Mouse (Mus musculus) gastrocnemius, postnatal 4 days (tissue): ENCODE results near the gene Reep1. TPM values are rescaled to one million over a fixed set of nuclear protein-coding genes. Genes with fewer than 3 reads are reported as not detected.
A peak's percentile ranks its signal among the peaks of the same experiment; 100 is the strongest.

Experiments
- DNase-seq, 2 experiments: peaks; one replicate each; pipeline ENCODE4 v3.0.0; 2021 to 2022; ENCODE audit warnings: low spot score in 2 of 2, mixed read lengths in 2 of 2
- total RNA-seq, 2 experiments: library from RNA; stranded (reverse); gene quantifications; 2 replicates each; pipeline ENCODE4 v1.2.3; 2021

Reep1 gene
- total RNA-seq, 2 experiments from 2014 or later = 88.3 to 101 TPM

GRCm38 (mm10) chr6:71772636-71773208 is 65.4 kb downstream of the Reep1 start:
- no peak for DNase-seq

- DNase-seq = no peak
These were observed 70.7 kb downstream of the Reep1 start for GRCm38 (mm10) chr6:71778016-71778415.

DNA sequence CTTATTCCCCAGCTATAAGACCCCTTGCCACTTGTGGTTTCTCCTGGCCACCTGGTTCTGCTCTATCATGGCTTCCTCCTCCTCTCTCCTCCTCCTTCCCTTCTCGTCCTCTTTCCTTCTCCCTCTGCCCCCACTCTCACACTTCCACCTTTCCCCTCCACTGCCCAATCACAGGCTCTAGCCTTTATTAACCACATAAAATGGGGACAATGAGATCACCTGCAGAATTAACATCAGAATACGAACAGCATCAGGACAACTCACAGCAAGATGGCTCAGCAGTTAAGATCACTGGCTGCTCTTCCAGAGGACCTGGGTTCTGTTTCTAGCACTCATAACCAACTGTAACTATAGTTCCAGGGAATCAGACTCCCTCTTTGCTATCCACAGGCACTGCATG is 72.5 kb downstream of the Reep1 start:
- DNase-seq = no peak

- DNase-seq = no peak
These were observed 73.1 kb downstream of the Reep1 start for GRCm38 (mm10) chr6:71780431-71780830.

DNA sequence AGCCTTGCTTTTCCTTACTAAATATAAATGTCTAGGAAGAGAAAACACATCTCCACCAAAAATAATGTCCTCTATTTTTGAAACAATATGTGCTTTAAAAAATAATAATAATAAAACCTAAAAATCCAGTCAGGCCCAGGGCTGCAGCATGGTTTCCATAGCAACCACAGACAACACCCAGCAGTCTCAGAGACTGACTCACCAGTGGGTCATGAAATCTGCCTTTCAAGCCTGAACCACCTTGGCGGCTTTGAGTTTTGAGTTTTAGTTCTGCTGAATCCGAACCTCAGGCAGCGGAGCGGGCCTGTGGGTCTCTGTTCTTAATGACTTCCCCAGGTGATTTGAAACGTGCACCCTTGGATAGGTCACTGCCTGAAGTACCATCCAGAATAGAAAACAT is 75.8 kb downstream of the Reep1 start:
- no peak for DNase-seq

GRCm38 (mm10) chr6:71788348-71788747 is 81.0 kb downstream of the Reep1 start:
- no peak for DNase-seq

- DNase-seq = no peak
These were observed 84.4 kb downstream of the Reep1 start for GRCm38 (mm10) chr6:71791771-71792170.

- no peak for DNase-seq
These were observed 92.0 kb downstream of the Reep1 start for GRCm38 (mm10) chr6:71799391-71799790.

- DNase-seq = no peak
These were observed 93.8 kb downstream of the Reep1 start for GRCm38 (mm10) chr6:71801011-71801713.

DNA sequence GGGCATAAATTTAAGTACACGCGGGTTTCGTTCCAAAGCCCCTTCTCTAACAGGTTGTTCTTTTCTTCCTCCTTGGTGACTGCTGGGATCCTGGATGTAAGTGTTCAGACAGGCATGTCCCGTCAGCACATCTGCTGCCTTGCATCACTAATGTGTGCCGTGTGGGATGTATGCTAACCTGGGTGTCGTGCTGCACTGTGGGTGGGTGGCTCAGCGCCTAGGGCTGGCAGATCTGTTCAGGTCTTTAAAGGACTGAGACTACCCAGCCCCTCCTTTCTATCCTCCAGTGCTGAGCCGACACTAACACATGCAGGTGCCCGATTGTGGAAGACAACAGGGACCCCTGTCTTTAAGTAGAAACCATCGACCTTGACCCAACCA is 94.3 kb downstream of the Reep1 start:
- DNase-seq = no peak

DNA sequence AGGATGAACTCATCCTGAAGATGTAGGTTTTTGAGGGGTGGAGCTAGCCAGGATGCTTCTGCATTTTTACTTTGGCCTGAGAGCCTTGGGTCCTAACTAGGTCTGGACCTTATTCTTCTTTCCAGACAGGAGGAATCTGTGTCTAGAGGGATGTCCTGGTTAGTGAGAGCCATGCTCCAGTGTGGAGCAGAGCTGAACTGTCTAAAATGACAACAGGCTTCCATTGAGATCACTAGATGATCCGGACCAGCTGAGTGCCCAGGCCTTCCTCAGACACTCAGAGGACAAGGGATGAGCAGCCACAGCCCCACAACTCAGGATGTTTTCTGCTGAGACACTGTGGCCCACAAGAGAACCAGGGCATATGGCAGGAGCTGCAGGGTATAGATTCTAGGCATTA is 96.2 kb downstream of the Reep1 start:
- DNase-seq = no peak

- DNase-seq = peak; percentile 43 to 69
These were observed 96.9 kb downstream of the Reep1 start for GRCm38 (mm10) chr6:71804061-71804829.

DNA sequence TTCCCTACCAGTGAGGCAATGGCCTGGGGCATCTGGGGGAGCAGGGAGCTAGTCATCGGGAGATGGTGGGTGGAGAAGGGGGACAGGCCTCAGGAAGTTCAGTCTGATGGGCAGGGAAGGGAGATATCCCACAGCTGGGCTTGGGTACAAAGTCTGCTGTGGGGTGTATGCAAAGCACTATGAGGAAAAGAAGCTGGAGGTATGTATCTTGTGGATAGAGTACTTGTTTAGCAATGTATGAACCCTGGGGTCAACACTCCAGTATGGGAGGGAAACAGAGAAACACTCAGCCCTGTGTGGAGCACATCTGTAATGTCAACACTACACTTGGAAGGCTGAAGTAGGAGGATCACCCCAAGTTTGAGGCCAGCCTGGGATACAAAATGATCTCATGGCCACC is 99.4 kb downstream of the Reep1 start:
- no peak for DNase-seq

- no peak for DNase-seq
These were observed 102.5 kb downstream of the Reep1 start for GRCm38 (mm10) chr6:71809890-71810289.

DNA sequence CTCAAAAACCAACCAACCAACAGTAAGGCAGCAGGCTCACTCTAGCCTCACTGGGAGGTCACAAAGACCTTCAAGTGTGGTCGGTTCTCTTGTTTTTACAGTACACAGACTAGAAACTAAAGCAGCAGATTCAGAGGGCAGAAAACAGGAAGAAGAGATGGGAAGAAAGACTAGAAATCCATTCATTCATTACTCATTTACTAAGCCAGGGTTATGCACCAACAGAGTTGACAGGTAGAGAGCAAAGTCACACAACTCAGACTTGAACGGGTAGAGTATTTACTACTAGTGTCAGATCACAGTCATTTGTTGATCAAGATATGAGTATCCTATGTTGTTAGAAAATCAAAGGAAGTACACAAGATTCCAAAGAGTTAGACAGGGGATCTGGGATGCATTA is 105.5 kb downstream of the Reep1 start:
- no peak for DNase-seq

- DNase-seq = no peak
These were observed 112.5 kb downstream of the Reep1 start for GRCm38 (mm10) chr6:71819764-71820292.

- no peak for DNase-seq
These were observed 115.7 kb downstream of the Reep1 start for GRCm38 (mm10) chr6:71823085-71823484.

DNA sequence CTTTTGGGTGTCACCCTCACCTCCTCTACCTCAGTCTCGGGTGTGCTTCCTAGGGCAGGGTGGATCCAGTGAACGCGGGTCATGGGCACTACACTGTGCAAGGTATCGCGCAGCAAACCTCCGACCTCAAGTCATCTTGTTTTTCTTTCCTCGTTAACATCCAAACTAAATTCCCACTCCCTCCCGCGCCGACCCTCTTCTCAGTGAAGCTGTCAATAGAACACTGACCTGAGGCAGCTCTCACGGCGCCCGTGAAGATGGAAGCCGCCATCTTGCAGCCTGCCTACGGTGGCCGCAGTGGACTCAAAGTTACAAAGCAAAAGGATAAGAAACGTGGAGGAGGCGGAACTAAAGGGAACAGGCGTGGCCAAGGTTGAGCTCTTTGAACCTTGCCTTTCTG is 116.1 kb downstream of the Reep1 start:
- peak; percentile 70 to 86 for DNase-seq

GRCm38 (mm10) chr6:71823961-71824360 is 116.6 kb downstream of the Reep1 start:
- no peak for DNase-seq

DNA sequence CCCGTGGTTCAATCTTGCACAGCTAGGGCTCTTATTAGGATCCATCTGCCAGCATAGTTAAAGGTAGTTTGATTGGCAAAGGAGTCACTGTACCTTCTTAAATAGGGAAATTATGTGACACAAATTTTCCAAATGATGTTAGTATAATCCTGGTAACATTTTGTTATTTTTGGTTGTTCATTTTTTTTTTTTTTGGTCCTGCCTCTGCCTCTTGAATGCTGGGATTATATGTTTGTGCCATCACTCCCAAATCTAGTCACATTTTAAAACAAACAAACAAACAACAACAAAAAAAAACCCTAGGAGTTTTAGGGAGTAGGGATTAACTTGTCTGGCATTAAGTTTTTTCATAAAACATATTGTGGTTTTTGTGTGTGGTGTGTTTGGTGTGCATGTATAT is 119.5 kb downstream of the Reep1 start, which contains the start of gene Mrpl35:
Gene Mrpl35 (minus strand): TSS at position 101 of the 400 bp plus-strand sequence.
- no peak for DNase-seq

DNA sequence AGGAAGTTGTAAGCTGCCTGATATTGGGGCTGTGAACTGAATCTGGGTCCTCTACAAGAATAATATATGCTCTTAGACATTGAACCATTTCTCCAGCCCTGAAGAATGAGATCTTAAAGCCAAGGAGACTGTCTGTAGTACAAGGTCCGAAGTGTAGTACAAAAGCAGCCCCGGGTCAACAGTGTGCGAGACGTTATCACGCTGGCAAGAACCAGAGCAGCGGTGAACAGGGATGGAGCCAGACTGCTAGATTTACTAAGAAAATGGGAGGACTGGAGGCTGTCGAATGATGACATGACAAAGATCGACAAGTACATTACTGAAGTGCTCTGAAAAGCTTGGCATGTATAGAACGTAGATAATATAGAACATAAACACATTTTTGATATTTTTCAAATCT is 122.4 kb downstream of the Reep1 start:
- no peak for DNase-seq
